Mouse (Mus musculus) limb, embryonic 11.5 days (tissue): ENCODE results near the gene Stard9. TPM values are rescaled to one million over a fixed set of nuclear protein-coding genes. Genes with fewer than 3 reads are reported as not detected.

ENCODE experiments used
- ATAC-seq: fragments of 200-750 bp; cut with Nextera tagmentation; 2 replicates; pipeline ENCODE4 v1.8.0; 2017; ENCODE audit warnings: low read depth; ENCODE audit not compliant: insufficient number of reproducible peaks, low FRiP score, low TSS enrichment
- DNase-seq: peaks from one replicate; pipeline ENCODE4 v3.0.0-alpha.2; 2015; ENCODE audit warnings: low spot score
- H3K27ac ChIP-seq: fragments of 300-500 bp; sonication (generic); replicated peaks from 2 replicates; pipeline ENCODE4 v1.5.1; 2014; ENCODE audit warnings: low read depth, mild to moderate bottlenecking, low read length
- H3K27me3 ChIP-seq: fragments of 300-500 bp; sonication (generic); 2 replicates; pipeline ENCODE4 v1.6.1; 2014; ENCODE audit warnings: mild to moderate bottlenecking, low read length, mixed read lengths; ENCODE audit not compliant: control insufficient read depth, insufficient read depth
- H3K36me3 ChIP-seq: fragments of 300-500 bp; sonication (generic); 2 replicates; pipeline ENCODE4 v1.6.1; 2014; ENCODE audit warnings: mild to moderate bottlenecking, low read length, moderate library complexity, mixed read lengths; ENCODE audit not compliant: control insufficient read depth, insufficient read depth
- H3K4me1 ChIP-seq: fragments of 300-500 bp; sonication (generic); 2 replicates; pipeline ENCODE4 v1.6.1; 2014; ENCODE audit warnings: low read length, mixed read lengths; ENCODE audit not compliant: control insufficient read depth, insufficient read depth
- H3K4me2 ChIP-seq: fragments of 300-500 bp; sonication (generic); 2 replicates; pipeline ENCODE4 v1.6.1; 2014; ENCODE audit warnings: low read depth, mild to moderate bottlenecking, moderate library complexity; ENCODE audit not compliant: severe bottlenecking
- H3K4me3 ChIP-seq: fragments of 300-500 bp; sonication (generic); 2 replicates; pipeline ENCODE4 v1.5.1; 2014; ENCODE audit warnings: low read depth, low read length
- H3K9ac ChIP-seq: fragments of 300-500 bp; sonication (generic); 2 replicates; pipeline ENCODE4 v1.6.1; 2014; ENCODE audit warnings: mild to moderate bottlenecking, low read length
- H3K9me3 ChIP-seq: fragments of 300-500 bp; sonication (generic); 2 replicates; pipeline ENCODE4 v1.6.1; 2016; ENCODE audit warnings: low read length; ENCODE audit not compliant: control insufficient read depth
- WGBS: fragments of 180-500 bp; shearing (Covaris S2); extraction: QIAGEN DNeasy Blood & Tissue Kit; methylation state at CpG from one replicate; pipeline ENCODE4 v1.1.7; 2014; 5-methylcytosine and 5-hydroxymethylcytosine counted together
- polyA plus RNA-seq: library from polyadenylated mRNA; unstranded; fragments of >200 nt; fragmentation: Nextera tagmentation; extraction: Ambion mirVana; gene quantifications from 2 replicates; pipeline ENCODE4 v1.2.1, GENCODE M21; 2014

The Stard9 gene
- polyA plus RNA-seq, 1 experiment from 2014 or later = 4.2 TPM

- no peak for DNase-seq
- Histone ChIP-seq H3K36me3 (peaks cover 3% of the 10 kb centered on the region), H3K9me3 (no peaks in the 10 kb centered on the region), H3K9ac (no peak overlapping the region), H3K27ac (no peak overlapping the region), H3K4me1 (no peaks in the 10 kb centered on the region), H3K4me3 (no peak overlapping the region), H3K4me2 (no peak overlapping the region), H3K27me3 (no peaks in the 10 kb centered on the region)
- WGBS = 84% methylated on average over 2 of the region's 2 CpGs
- ATAC-seq = no peak
These were observed 119.1 kb downstream of the Stard9 start for GRCm38 (mm10) chr2:120748041-120748440.

GRCm38 (mm10) chr2:120761922-120762321, 133.0 kb downstream of the Stard9 start:
- ATAC-seq = no peak
- Histone ChIP-seq H3K9ac (no peak overlapping the region), H3K4me2 (no peak overlapping the region), H3K36me3 (peaks cover under 1% of the 10 kb centered on the region; the same call in 1 of the 2 replicates), H3K4me3 (no peak overlapping the region), H3K27me3 (no peaks in the 10 kb centered on the region), H3K4me1 (no peaks in the 10 kb centered on the region), H3K9me3 (no peaks in the 10 kb centered on the region), H3K27ac (no peak overlapping the region)
- no peak for DNase-seq

GRCm38 (mm10) chr2:120770265-120770935, 141.5 kb downstream of the Stard9 start:
- no peak for DNase-seq
- 89% methylated on average over 2 of the region's 2 CpGs for WGBS

More at GRCm38 (mm10) chr2:120770265-120770935, 141.5 kb downstream of the Stard9 start:
- no peak overlapping the region for H3K4me2 ChIP-seq
- no peaks in the 10 kb centered on the region for H3K27me3 ChIP-seq
- ATAC-seq = no peak
- no peak overlapping the region for H3K9ac ChIP-seq
- H3K4me3 ChIP-seq = no peak overlapping the region
- no peak overlapping the region for H3K27ac ChIP-seq
- 0 out of 2 replicates have a peak, but pooled peaks cover 2% of the 10 kb centered on the region for H3K36me3 ChIP-seq
- H3K4me1 ChIP-seq = no peaks in the 10 kb centered on the region
- no peaks in the 10 kb centered on the region for H3K9me3 ChIP-seq

Other genes with a start within 250 kb of the Stard9 start
- gene Ganc, start 225.2 kb upstream of the Stard9 start, polyA plus RNA-seq = 6.6 and 6.7 TPM in 2 replicates
- gene Tmem87a, start 225.0 kb upstream of the Stard9 start, polyA plus RNA-seq = 7.2 and 8.3 TPM in 2 replicates
- gene Capn3, start 173.1 kb upstream of the Stard9 start, polyA plus RNA-seq = 0.95 and 1.0 TPM in 2 replicates
- gene Zfp106, start 65.3 kb upstream of the Stard9 start, polyA plus RNA-seq = 66.1 and 70.5 TPM in 2 replicates
- gene Snap23, start 61.5 kb upstream of the Stard9 start, polyA plus RNA-seq = 67.8 and 70.0 TPM in 2 replicates
- gene Haus2, start 19.7 kb upstream of the Stard9 start, polyA plus RNA-seq = 31.1 and 32.3 TPM in 2 replicates
- 29.0 and 31.9 TPM in 2 replicates for gene Lrrc57, start 19.6 kb upstream of the Stard9 start, polyA plus RNA-seq
- 6.8 and 8.1 TPM in 2 replicates for gene Cdan1, start 221.0 kb downstream of the Stard9 start, polyA plus RNA-seq
- 5.9 and 7.1 TPM in 2 replicates for gene Ttbk2, start 221.5 kb downstream of the Stard9 start, polyA plus RNA-seq